23 mouse cellular contexts compared by ENCODE assay signal in genomic region chr12:79816241-79816640, GRCm38 (mm10).
"Had no signal": no experiment of that assay in that cellular context is flagged by ENCODE, and none has a peak within 500 bp of the region (broad histone marks: within the 10 kb centered on the region; RNA-seq: fewer than 3 reads in every experiment).

No protein-coding gene starts in this region.

- H3K4me3 ChIP-seq: heart, embryonic 13.5 days; heart, embryonic 15.5 days; hindbrain, embryonic 10.5 days; hindbrain, embryonic 12.5 days; layer of hippocampus, adult 2 months; left cerebral cortex, adult 2 months; limb, embryonic 10.5 days; limb, embryonic 12.5 days; liver, embryonic 12.5 days had no signal

- ATAC-seq: hindbrain, embryonic 16.5 days; inflammation-experienced regulatory T-cells, adult 6 months; liver, embryonic 12.5 days had no signal

- H3K9me3 ChIP-seq: heart, embryonic 13.5 days; heart, embryonic 15.5 days; hindbrain, embryonic 12.5 days; limb, embryonic 10.5 days; limb, embryonic 12.5 days; liver, embryonic 12.5 days had no signal

- H3K4me2 ChIP-seq: heart, embryonic 11.5 days; heart, embryonic 13.5 days; heart, embryonic 15.5 days; hindbrain, embryonic 12.5 days; hindbrain, embryonic 14.5 days; limb, embryonic 12.5 days; liver, embryonic 12.5 days had no signal

- H3K36me3 ChIP-seq: heart, embryonic 13.5 days; heart, embryonic 15.5 days; hindbrain, embryonic 10.5 days; hindbrain, embryonic 12.5 days; limb, embryonic 10.5 days; limb, embryonic 12.5 days; liver, embryonic 12.5 days had no signal

- DNase-seq: gastrocnemius, postnatal 10 days; gastrocnemius, postnatal 25 days; heart, adult 18-20 months; heart, postnatal 4 days; kidney, adult 18-20 months; kidney, adult 8-10 months; kidney, postnatal 10 days; kidney, postnatal 25 days; kidney, postnatal 4 days had no signal

- H3K9ac ChIP-seq: heart, embryonic 13.5 days; heart, embryonic 15.5 days; hindbrain, embryonic 12.5 days; hindbrain, embryonic 14.5 days; limb, embryonic 12.5 days; liver, embryonic 12.5 days; liver, embryonic 14.5 days had no signal

- H3K27ac ChIP-seq: heart, embryonic 13.5 days; heart, embryonic 15.5 days; hindbrain, embryonic 12.5 days; hindbrain, embryonic 14.5 days; layer of hippocampus, adult 2 months; left cerebral cortex, adult 2 months; limb, embryonic 10.5 days; limb, embryonic 12.5 days; liver, embryonic 12.5 days; liver, embryonic 14.5 days had no signal

- H3K4me1 ChIP-seq: liver, embryonic 12.5 days had no signal

- H3K27me3 ChIP-seq: heart, embryonic 13.5 days; heart, embryonic 15.5 days; liver, embryonic 12.5 days had no signal
